Mouse (Mus musculus) E14TG2a.4 (cell line): Measurements from ENCODE around the gene Ybey.

Source experiments
- CTCF ChIP-seq: conservative IDR thresholded peaks from 2 replicates; pipeline ENCODE4 v1.5.1; 2014; ENCODE audit warnings: low read length
- NANOG ChIP-seq: IDR thresholded peaks from 2 replicates; pipeline ENCODE4 v1.6.1; 2014; ENCODE audit warnings: borderline replicate concordance, low read length, mixed read lengths
- POU5F1 ChIP-seq: IDR thresholded peaks from 2 replicates; pipeline ENCODE4 v1.6.1; 2014; ENCODE audit warnings: low read length, borderline replicate concordance

DNA sequence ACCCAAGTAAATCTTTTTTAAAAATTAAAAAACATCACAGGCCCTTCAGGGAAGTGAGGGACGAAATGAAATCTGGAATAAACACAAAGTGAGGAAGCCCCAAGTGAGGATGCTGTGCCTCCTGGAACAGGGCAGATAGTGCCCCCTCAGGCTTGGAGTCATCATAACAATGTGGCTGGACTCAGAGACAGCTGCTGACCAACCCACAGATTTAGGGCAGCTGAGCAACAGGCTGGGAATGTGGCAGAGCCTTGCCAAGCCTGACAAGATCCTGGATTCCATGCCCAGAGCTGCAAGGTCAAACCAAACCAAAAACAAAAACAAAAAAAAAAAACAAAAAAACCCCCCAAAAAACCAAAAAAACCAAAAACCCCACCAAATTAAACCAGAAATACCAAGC lies 7.7 kb downstream of the Ybey start:
- TF ChIP-seq CTCF (no peak), POU5F1 (no peak), NANOG (no peak)
